Mouse (Mus musculus) ES-E14 (cell line): ENCODE measurements around the gene Rasgrf2. TPM values are rescaled to one million over a fixed set of nuclear protein-coding genes. Genes with fewer than 3 reads are reported as not detected.

Experiments
- DNase-seq: peaks from one replicate; pipeline ENCODE4 v3.0.0-alpha.2; 2013; ENCODE audit warnings: low read depth, low spot score
- H3K27ac ChIP-seq: 2 replicates; pipeline ENCODE4 v1.5.1; 2012; ENCODE audit warnings: low read depth, mild to moderate bottlenecking, low read length, moderate library complexity, mixed read lengths; ENCODE audit not compliant: poor library complexity, insufficient read depth, severe bottlenecking
- H3K36me3 ChIP-seq: 2 replicates; pipeline ENCODE4 v1.6.1; 2012; ENCODE audit warnings: mild to moderate bottlenecking, low read length, moderate library complexity, mixed read lengths; ENCODE audit not compliant: control insufficient read depth, poor library complexity, insufficient read depth, severe bottlenecking
- H3K4me1 ChIP-seq, 2 experiments: fragments of 150-350 bp in 1 of 2; sonication (generic) in 1 of 2; 2 replicates each; pipeline ENCODE4 v1.6.1; 2012; ENCODE audit warnings: low read length in 2 of 2, mild to moderate bottlenecking in 1 of 2, mixed read lengths in 1 of 2; ENCODE audit not compliant: control insufficient read depth in 2 of 2, insufficient read depth in 2 of 2, poor library complexity in 1 of 2
- H3K4me3 ChIP-seq, 2 experiments: fragments of 150-350 bp in 1 of 2; sonication (generic) in 1 of 2; 2 replicates each; pipeline ENCODE4 v1.5.1; 2012; ENCODE audit warnings: low read length in 2 of 2, low read depth in 1 of 2, mild to moderate bottlenecking in 1 of 2, mixed read lengths in 1 of 2; ENCODE audit not compliant: insufficient read depth in 1 of 2, poor library complexity in 1 of 2, severe bottlenecking in 1 of 2
- H3K9ac ChIP-seq: 2 replicates; pipeline ENCODE4 v1.6.1; 2012; ENCODE audit warnings: low read depth, mild to moderate bottlenecking, low read length, mixed read lengths; ENCODE audit not compliant: poor library complexity, insufficient read depth, severe bottlenecking
- H3K9me3 ChIP-seq: fragments of 150-350 bp; sonication (generic); 2 replicates; pipeline ENCODE4 v1.6.1; 2012; ENCODE audit warnings: low read depth, mild to moderate bottlenecking, low read length; ENCODE audit not compliant: control insufficient read depth, insufficient read depth
- CHD2 ChIP-seq: IDR thresholded peaks from 2 replicates; pipeline ENCODE4 v1.6.1; 2014; ENCODE audit warnings: mild to moderate bottlenecking, low read depth, low read length, inconsistent platforms
- HCFC1 ChIP-seq: IDR thresholded peaks from 2 replicates; pipeline ENCODE4 v1.6.1; 2012; ENCODE audit warnings: low read length, inconsistent platforms, borderline replicate concordance; ENCODE audit not compliant: insufficient read depth
- MAFK ChIP-seq: IDR thresholded peaks from 2 replicates; pipeline ENCODE4 v1.6.1; 2014; ENCODE audit warnings: mild to moderate bottlenecking, low read depth, low read length, inconsistent platforms; ENCODE audit not compliant: insufficient read depth
- ZC3H11A ChIP-seq: IDR thresholded peaks from 2 replicates; pipeline ENCODE4 v1.6.1; 2012; ENCODE audit warnings: low read depth, mild to moderate bottlenecking, inconsistent platforms, low read length, borderline replicate concordance
- ZNF384 ChIP-seq: IDR thresholded peaks from 2 replicates; pipeline ENCODE4 v1.6.1; 2012; ENCODE audit warnings: low read depth, low read length, inconsistent platforms
- in situ Hi-C, 2 experiments: fragments of 600-800 bp; cut with MboI; formaldehyde crosslinking; loops; one replicate each; pipeline ENCODE4 v1.15.1; 2025; ENCODE audit warnings: low sequenced_read_pairs in 2 of 2, inconsistent platforms in 1 of 2; ENCODE audit not compliant: unreplicated experiment in 2 of 2
- total RNA-seq: library from RNA; depleted of rRNA; stranded (reverse); fragments of 300-350 nt; gene quantifications from 2 replicates; pipeline ENCODE4 v1.2.3, GENCODE M21; 2012

The Rasgrf2 gene
- total RNA-seq, 1 experiment: 0.40 TPM

DNA sequence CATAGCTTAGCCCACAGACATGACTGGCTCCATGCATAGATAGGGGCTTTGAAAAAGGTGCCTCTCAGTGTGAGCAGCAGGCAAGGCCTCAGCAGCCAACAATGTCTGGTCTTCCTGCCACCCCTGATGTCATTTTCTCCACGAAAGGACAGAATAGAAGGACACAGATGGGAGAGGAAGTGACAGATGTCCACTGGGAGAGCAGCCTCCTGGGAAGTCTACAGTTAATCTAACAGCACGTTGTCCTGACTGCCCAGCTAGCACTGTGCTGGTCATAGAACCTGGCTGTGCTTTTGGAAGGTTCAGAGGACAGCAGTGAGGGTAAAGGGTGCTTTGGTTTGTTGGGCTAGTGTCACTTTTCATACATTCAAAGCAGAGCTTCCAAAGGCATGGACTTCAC lies 255.9 kb downstream of the Rasgrf2 start:
- in situ Hi-C loops: no loop called here
- Histone ChIP-seq H3K4me1 (no peaks in the 10 kb centered on the region), H3K4me3 (no peak overlapping the region), H3K27ac (no peak overlapping the region), H3K9me3 (no peaks in the 10 kb centered on the region), H3K9ac (no peak overlapping the region), H3K36me3 (no peaks in the 10 kb centered on the region)
- no peak for DNase-seq
- TF ChIP-seq HCFC1 (no peak), ZC3H11A (no peak), ZNF384 (no peak), MAFK (no peak), CHD2 (no peak)

DNA sequence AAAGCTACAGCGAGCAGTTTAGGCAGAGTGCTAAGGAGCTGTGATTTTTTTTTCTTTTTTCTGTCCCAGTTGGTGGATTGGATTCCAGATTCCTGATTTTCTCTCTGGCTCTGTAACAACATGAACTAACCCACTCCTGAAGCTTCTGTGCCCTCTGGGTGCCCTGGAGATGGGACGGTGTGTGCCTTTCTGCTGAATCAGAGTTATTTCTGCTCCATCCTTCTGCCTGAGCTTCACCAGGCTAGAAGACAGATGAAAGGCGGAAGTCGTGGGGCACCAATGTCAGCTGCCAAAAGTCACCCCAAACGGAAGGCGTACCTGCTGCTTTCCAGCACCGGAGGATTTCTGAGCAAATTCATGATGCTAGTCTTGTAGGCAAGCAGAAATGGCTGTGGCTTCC lies 256.9 kb downstream of the Rasgrf2 start:
- DNase-seq: no peak
- Histone ChIP-seq H3K27ac (no peak overlapping the region), H3K4me3 (no peak overlapping the region), H3K36me3 (no peaks in the 10 kb centered on the region), H3K4me1 (no peaks in the 10 kb centered on the region), H3K9ac (no peak overlapping the region), H3K9me3 (no peaks in the 10 kb centered on the region)
- in situ Hi-C loops: no loop called here
- TF ChIP-seq CHD2: no peak
- no peak for TF ChIP-seq MAFK
- TF ChIP-seq ZC3H11A: no peak
- no peak for TF ChIP-seq HCFC1
- TF ChIP-seq ZNF384: no peak

DNA sequence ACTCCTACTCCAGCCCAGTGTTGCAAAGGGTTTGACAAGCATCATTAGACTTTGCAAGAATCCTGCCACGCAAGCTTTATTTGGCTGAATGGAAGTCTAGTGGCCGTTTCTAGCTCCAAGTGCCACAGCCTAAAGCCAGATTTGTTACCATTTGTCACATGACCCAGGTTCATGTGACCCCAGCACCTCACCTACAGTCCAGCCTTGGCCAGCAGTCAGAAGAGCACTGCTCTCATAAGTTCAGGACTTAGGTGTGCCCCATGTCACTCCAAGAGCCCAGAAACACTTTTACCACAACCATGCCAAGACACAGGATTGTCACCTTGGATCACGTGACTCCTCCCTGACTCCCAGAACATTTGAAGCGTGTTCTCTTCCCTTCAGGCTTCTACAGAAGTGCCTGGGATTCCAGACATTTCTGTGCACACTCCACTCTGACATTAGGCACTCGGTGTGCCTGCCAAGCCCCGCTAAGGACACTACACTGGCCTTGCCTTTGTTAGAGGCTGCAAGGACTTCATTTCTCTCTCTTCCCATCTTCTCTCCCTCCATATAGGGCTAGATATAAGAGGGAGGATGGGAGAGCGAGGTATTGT lies 257.6 kb downstream of the Rasgrf2 start:
- H3K4me1 ChIP-seq: no peaks in the 10 kb centered on the region
- in situ Hi-C loops: no loop called here
- H3K36me3 ChIP-seq: no peaks in the 10 kb centered on the region
- no peak for TF ChIP-seq ZC3H11A
- no peak for TF ChIP-seq ZNF384
- no peak for TF ChIP-seq HCFC1
- no peak for TF ChIP-seq CHD2
- TF ChIP-seq MAFK: no peak
- H3K9ac ChIP-seq: no peak overlapping the region
- H3K9me3 ChIP-seq: no peaks in the 10 kb centered on the region
- no peak for DNase-seq
- no peak overlapping the region for H3K27ac ChIP-seq
- no peak overlapping the region for H3K4me3 ChIP-seq

- no peak for TF ChIP-seq ZNF384
- no peak for TF ChIP-seq MAFK
- TF ChIP-seq ZC3H11A: no peak
- TF ChIP-seq HCFC1: no peak
- TF ChIP-seq CHD2: no peak
- no peaks in the 10 kb centered on the region for H3K36me3 ChIP-seq
- no peak overlapping the region for H3K9ac ChIP-seq
- H3K9me3 ChIP-seq: no peaks in the 10 kb centered on the region
- in situ Hi-C loops: no loop called here
- no peaks in the 10 kb centered on the region for H3K4me1 ChIP-seq
- H3K4me3 ChIP-seq: no peak overlapping the region
- no peak for DNase-seq
- H3K27ac ChIP-seq: no peak overlapping the region
Measured at GRCm38 (mm10) chr13:91868577-91868976, 262.9 kb downstream of the Rasgrf2 start.

- Histone ChIP-seq H3K4me3 (no peak overlapping the region), H3K36me3 (no peaks in the 10 kb centered on the region), H3K9me3 (no peaks in the 10 kb centered on the region), H3K9ac (no peak overlapping the region), H3K4me1 (peaks cover 0 to 4% of the 10 kb centered on the region in 2 experiments; a peak in 2 of 4 replicates), H3K27ac (no peak overlapping the region)
- in situ Hi-C loops: no loop called here
- TF ChIP-seq ZNF384 (no peak), CHD2 (no peak), ZC3H11A (0 out of 2 replicates have a peak, but pooled peaks have one; percentile 21)
- peak; percentile 31 for DNase-seq
Measured at GRCm38 (mm10) chr13:91858835-91859234, 272.6 kb downstream of the Rasgrf2 start.
